Mouse (Mus musculus) testis, adult 2 months (tissue): Measurements from ENCODE around the gene Cep68. TPM values are rescaled to one million over a fixed set of nuclear protein-coding genes. Genes with fewer than 3 reads are reported as not detected.

Source experiments
- H3K27ac ChIP-seq: fragments of 200-500 bp; 2 replicates; pipeline ENCODE4 v1.5.1; 2012; ENCODE audit warnings: low read depth, low read length; ENCODE audit not compliant: control insufficient read depth, insufficient read depth
- H3K27me3 ChIP-seq: fragments of 200-500 bp; 2 replicates; pipeline ENCODE4 v1.6.1; 2012; ENCODE audit warnings: mild to moderate bottlenecking, low read length, moderate library complexity; ENCODE audit not compliant: control insufficient read depth, insufficient read depth
- H3K36me3 ChIP-seq: fragments of 200-500 bp; 2 replicates; pipeline ENCODE4 v1.6.1; 2012; ENCODE audit warnings: mild to moderate bottlenecking, low read length; ENCODE audit not compliant: control insufficient read depth, insufficient read depth
- H3K4me1 ChIP-seq: fragments of 200-500 bp; 2 replicates; pipeline ENCODE4 v1.6.1; 2012; ENCODE audit warnings: low read length; ENCODE audit not compliant: control insufficient read depth, insufficient read depth
- H3K4me3 ChIP-seq: fragments of 200-500 bp; 2 replicates; pipeline ENCODE4 v1.5.1; 2012; ENCODE audit warnings: low read depth, mild to moderate bottlenecking, low read length, moderate library complexity, mixed read lengths; ENCODE audit not compliant: control insufficient read depth
- CTCF ChIP-seq: fragments of 200-500 bp; IDR thresholded peaks from 2 replicates; pipeline ENCODE4 v1.5.1; 2012; ENCODE audit warnings: low read depth, mild to moderate bottlenecking, inconsistent platforms, low read length, moderate library complexity; ENCODE audit not compliant: control insufficient read depth, insufficient read depth, insufficient replicate concordance
- POLR2A ChIP-seq: fragments of 200-500 bp; IDR thresholded peaks from 2 replicates; pipeline ENCODE4 v1.6.1; 2012; ENCODE audit warnings: low read depth, mild to moderate bottlenecking, inconsistent platforms, low read length, moderate library complexity; ENCODE audit not compliant: control insufficient read depth
- polyA plus RNA-seq: library from polyadenylated mRNA; depleted of rRNA; stranded (reverse); fragments of >200 nt; gene quantifications from 2 replicates; pipeline ENCODE4 v1.2.3, GENCODE M21; 2012

Gene Cep68
- polyA plus RNA-seq, 1 experiment = 7.2 TPM

GRCm38 (mm10) chr11:20247146-20247855, 1.9 kb downstream of the Cep68 start:
- no peak for TF ChIP-seq POLR2A
- TF ChIP-seq CTCF = no peak
- H3K4me3 ChIP-seq = no peak overlapping the region

GRCm38 (mm10) chr11:20246616-20247015, 2.6 kb downstream of the Cep68 start:
- Histone ChIP-seq H3K36me3 (no peaks in the 10 kb centered on the region; the same call in 1 of the 2 replicates), H3K4me3 (no peak overlapping the region), H3K27ac (no peak overlapping the region), H3K4me1 (peaks cover 3% of the 10 kb centered on the region), H3K27me3 (no peaks in the 10 kb centered on the region)
- TF ChIP-seq CTCF (no peak), POLR2A (no peak)

More at GRCm38 (mm10) chr11:20247146-20247855, 1.9 kb downstream of the Cep68 start:
- Histone ChIP-seq H3K27ac (no peak overlapping the region), H3K27me3 (no peaks in the 10 kb centered on the region), H3K4me1 (peaks cover 3% of the 10 kb centered on the region), H3K36me3 (no peaks in the 10 kb centered on the region; the same call in 1 of the 2 replicates)

GRCm38 (mm10) chr11:20245316-20245715, 3.9 kb downstream of the Cep68 start:
- no peak overlapping the region for H3K4me3 ChIP-seq
- H3K27me3 ChIP-seq = no peaks in the 10 kb centered on the region
- TF ChIP-seq POLR2A (no peak), CTCF (no peak)
- H3K27ac ChIP-seq = no peak overlapping the region
- H3K36me3 ChIP-seq = no peaks in the 10 kb centered on the region; the same call in 1 of the 2 replicates
- H3K4me1 ChIP-seq = peaks cover 3% of the 10 kb centered on the region

GRCm38 (mm10) chr11:20244336-20245290, 4.6 kb downstream of the Cep68 start:
- no peak overlapping the region for H3K27ac ChIP-seq
- no peaks in the 10 kb centered on the region; the same call in 1 of the 2 replicates for H3K36me3 ChIP-seq
- H3K27me3 ChIP-seq = no peaks in the 10 kb centered on the region
- no peak overlapping the region for H3K4me3 ChIP-seq
- peaks cover 3% of the 10 kb centered on the region for H3K4me1 ChIP-seq
- TF ChIP-seq POLR2A (no peak), CTCF (no peak)

GRCm38 (mm10) chr11:20243214-20243913, 5.9 kb downstream of the Cep68 start:
- Histone ChIP-seq H3K27me3 (no peaks in the 10 kb centered on the region), H3K27ac (no peak overlapping the region), H3K4me3 (no peak overlapping the region), H3K36me3 (no peaks in the 10 kb centered on the region; the same call in 1 of the 2 replicates), H3K4me1 (peaks cover 2% of the 10 kb centered on the region; the same call in 1 of the 2 replicates)
- TF ChIP-seq CTCF (no peak), POLR2A (no peak)

GRCm38 (mm10) chr11:20242366-20243056, 6.7 kb downstream of the Cep68 start:
- H3K4me3 ChIP-seq = no peak overlapping the region
- no peak overlapping the region for H3K27ac ChIP-seq
- no peak for TF ChIP-seq CTCF
- no peak for TF ChIP-seq POLR2A
- no peaks in the 10 kb centered on the region; the same call in 1 of the 2 replicates for H3K36me3 ChIP-seq
- H3K4me1 ChIP-seq = no peaks in the 10 kb centered on the region
- H3K27me3 ChIP-seq = no peaks in the 10 kb centered on the region

- Histone ChIP-seq H3K4me1 (no peaks in the 10 kb centered on the region), H3K27ac (no peak overlapping the region), H3K36me3 (no peaks in the 10 kb centered on the region; the same call in 1 of the 2 replicates), H3K4me3 (no peak overlapping the region), H3K27me3 (no peaks in the 10 kb centered on the region)
- TF ChIP-seq CTCF (no peak), POLR2A (no peak)
These were observed 7.9 kb downstream of the Cep68 start for GRCm38 (mm10) chr11:20241311-20241710.
